Mouse (Mus musculus): Measurements from ENCODE around the gene Slc5a5.
A peak's percentile ranks its signal among the peaks of the same experiment; 100 is the strongest.

The Slc5a5 gene

DNA sequence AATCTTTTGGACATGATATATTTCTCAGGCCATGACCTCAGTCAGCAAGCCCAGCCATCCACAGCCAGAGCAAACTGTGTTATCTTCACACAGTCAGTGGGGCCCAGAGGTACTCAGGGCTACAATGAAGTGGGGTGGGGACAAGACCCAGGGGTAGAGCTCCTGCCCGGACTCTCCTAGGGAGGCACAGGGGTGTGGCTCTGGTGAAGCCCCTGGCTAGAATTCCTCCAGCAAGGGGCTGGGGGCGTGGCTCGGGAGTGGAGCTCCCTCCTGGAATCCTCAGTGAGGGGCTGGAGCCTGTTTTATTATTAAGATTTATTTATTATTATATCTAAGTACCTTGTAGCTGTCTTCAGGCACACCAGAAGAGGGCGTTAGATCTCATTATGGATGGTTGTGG lies 16.2 kb downstream of the Slc5a5 start:
- no peak for DNase-seq

DNA sequence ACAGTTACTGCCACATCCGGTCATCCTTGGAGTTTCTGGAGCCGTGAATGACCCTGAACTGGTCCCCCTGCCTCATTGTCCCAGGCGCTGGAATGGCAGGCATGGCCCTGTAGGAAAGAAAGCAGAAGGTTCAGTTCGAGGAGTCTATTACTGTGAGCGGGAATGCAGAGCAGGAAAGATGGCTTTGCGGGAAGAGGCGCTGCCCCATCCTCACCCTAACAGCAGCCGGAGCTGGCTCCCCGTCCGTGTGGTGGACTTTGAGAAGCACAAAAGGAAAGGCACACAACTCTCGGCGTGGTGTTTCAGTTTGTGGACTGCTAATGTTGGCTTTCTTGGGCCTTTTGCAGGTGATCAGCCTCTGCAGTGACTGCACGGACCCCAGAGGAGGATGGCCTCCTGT lies 18.1 kb downstream of the Slc5a5 start:
- DNase-seq = no peak

DNA sequence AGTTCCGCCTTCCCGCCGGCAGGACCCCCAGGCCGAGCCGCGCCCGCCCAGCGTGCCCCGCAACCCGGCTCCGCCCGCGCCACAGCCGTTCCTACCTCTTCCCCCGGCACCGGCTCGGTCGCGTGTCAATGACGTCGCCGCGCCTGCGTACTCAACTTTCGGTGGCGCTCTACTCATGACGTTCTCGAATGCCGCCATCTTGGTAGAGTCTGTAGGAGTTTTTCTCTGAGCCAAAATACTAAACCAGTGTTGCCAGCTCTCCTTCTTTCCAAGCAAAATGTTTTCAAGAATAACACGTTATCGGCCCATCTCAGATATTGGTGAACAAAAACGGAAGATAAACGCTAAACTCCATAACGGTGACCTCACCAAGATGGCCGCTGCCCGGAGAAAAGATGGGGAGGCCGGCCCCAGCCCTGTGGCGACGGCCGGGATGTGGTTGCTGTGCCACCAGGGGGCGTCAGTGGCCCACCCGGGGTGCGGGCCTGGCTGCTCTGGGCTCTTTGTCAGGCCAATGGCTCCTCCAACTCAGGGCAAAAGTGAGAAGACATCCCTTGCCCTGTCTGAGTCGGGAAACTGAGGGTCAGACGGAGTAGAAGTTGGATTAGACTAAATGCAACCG lies 19.1 kb downstream of the Slc5a5 start, which contains the start of gene Ccdc124:
Gene Ccdc124 (minus strand): TSS at position 572 of the 622 bp plus-strand sequence.
- peak; percentile 97 for DNase-seq

DNA sequence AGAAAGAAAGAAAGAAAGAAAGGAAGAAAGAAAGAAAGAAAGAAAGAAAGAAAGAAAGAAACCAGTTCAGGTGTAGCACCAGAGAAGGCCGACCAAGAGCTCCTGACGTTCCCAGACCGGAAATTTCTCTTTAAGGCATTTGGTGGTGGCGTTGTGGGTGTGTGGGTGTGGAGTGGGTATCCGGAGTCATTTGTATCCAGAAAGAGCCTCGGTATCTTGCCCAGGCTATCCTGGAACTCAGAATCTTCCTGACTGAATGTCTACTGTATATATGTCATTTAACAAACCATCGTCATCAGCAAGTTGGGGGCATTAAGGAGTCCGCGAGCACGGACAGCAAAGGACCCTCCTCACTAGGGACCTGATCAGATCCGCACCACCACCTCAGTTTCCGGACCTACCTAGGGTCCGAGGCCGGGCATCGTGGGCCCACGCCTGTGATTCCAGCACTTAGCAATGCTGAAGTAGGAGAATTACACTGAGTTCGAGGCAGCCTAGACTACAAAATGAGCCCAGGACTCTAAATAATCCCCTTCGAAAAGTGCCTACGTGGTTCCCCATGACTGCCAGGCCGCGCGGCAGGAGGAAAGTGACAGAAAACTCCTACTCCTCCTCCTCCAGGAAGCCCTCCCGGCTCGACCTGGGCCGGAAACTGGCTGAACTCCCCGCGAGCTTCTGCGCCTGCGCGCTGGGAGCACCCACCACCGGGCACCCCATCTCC lies 19.8 kb downstream of the Slc5a5 start:
- DNase-seq = no peak

DNA sequence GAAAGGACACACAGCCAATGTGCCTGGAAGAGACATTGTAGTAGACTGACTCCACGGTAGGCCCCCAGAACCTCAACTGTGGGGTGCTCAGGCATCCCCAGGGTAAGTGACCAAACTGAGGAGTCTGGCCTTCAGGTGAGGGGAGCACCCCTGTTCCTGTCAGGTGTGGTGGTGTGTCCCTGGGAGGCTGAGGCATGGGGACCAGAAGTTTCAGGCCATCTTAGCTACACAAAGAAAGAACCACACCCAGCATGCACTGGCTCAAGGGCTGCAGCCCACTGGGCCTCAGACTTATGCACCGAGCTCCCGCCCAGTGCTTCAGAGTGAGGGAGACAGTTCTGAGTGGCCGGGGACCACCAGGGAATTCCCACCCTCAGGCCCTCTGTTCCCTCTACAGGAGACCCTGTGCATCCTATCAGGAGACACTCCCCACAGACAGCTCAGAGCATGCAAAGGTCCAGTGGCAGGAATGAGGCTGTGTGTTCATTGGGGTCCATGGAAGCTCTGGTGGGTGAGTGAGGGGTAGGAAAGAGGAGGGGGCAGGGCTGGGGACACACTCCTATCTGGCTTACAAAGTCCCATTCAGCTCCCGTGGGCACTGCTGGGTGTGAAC lies 21.3 kb downstream of the Slc5a5 start:
- DNase-seq = peak; percentile 43

DNA sequence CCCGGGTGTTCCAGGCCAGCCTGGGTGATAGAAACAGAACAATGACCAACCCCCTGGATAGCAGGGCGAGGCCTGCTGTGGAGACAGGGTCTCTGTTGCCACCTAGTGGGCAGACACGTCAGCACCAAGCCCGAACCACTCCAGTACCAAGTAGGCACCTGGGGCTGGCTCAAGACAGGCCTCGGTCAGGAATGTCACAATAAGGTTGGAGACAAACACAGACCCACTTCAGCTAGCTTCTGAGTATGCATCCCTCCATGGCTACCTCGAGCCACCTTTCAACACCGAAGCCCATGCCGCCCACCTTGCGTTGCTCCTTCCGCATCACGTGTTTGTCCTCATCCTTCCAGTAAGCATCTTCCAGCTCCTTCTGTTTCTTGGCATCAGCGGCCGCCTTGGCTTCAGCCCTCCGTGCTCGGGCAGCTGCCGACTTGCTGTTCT lies 22.9 kb downstream of the Slc5a5 start:
- peak; percentile 75 for DNase-seq

DNA sequence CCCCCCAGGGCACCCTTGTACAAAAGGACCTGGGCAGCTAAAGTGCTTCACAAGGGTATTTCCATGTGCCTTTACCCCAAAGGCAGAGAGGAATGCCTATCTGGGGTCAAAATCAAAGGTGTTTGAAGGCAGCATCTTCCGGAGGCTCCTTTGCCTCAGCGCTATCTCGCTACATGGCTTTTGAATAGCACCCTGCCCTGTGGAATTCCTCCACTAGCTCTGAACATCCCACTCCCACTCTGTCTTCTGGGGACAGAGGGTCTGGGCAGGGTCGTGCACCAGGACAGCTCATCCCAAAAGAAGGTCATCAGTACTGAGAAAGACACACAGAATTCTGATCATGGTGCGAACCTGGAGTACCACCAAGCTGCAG lies 23.4 kb downstream of the Slc5a5 start:
- DNase-seq = no peak

DNA sequence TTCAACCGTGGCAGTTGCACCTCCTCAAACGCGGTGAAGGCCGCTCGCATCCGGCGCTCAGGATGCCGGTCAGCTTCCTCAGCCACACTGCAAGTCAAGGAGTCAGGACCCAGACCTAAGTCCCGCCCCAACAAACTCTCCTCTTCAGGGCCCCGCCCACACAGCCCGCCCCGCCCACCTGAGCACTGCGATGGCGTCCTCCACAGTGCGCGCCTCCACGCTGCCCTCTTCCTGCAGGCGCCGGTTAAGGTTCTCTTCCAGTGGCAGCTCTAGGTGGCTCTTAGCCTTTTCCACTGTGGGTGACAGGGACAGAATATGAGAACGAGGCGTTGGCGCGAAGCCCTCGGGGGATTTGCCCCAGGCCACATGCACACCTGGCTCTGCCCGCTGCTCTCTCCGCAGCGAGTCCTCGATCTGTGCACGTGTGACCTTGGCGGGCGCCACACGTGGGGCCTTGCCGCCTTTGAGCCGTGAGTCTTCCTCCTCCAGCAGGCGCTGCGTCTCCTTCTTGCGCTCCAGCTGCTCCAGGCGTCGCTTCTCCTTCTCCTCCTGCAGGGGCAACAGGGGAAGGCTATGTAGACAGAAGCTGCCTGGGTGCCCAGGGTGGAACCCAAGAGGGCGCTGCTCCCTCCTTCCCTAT lies 23.9 kb downstream of the Slc5a5 start:
- peak; percentile 46 for DNase-seq

DNA sequence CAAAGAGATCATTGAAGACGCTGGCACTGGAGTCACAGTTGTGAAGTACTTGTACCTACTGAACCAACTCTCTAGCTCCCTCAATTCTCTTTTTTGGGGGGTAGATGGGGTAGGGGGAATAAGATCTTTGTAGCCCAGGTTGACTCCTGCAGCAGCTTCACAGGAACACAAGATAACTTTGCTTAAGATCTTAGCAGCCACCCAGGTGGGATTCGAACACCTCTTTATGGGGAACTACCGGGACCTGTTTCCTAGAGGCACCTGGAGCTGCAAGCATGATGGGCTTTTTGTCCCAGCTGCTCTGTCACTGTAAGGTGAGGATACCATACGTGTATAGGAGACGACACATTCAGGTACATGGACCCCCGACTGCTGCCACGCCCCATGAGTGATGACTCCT lies 26.0 kb downstream of the Slc5a5 start:
- DNase-seq = peak; percentile 50

DNA sequence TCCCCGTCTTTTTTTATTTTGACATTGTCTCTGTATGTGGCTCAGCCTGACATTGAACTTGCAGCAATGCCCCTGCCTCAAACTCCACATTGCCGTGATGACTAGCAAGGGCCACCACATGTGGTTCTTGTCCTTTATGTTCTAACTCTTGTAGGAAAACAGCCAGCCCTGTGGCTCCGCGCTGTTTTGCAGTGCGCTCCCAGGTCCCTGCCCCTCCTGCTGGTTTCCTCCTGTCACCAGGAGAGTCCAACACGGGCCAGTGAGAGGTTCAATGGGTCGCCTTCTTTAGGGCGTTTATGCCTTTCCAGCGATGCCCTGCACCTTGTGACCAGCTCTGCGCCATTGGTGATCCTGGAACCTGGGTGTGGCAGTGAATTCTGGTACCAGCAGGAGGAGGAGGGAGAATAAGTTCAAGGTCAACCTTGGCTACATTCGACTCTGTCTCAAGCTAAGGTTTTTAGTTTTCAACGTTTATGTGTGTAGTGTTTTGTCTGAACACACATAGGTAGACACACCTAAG lies 26.5 kb downstream of the Slc5a5 start:
- DNase-seq = no peak

DNA sequence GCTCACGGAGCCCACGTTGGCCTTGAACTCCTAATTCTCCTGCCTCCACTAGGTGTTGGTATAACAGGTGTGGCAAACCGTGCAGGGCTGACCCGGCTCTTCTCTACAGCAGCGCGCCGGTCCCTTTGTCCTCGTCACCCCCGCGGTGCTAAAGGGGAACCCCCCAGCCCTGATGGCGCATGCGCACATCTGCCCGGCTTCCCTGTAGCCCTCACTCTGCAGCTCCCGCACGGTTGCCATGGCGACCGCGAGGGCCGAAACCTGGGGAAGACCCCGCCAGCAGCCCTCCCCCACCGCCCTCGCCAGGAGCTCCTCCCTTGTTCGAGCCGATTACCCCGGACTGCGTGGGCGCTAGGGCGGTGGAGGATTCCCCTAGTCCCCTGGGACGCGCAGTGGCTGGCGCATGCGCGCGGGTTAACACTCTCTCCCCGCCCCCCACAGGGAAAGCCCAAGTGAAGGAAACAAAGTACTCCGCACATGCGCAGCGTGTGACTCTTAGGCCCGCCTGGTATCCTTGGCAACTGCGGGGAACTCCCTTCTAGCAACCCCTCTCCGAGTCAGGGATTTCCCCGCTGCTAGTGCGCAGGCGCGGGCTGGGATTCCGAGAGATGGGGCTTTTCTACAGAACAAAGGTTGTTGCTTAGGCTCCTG lies 27.1 kb downstream of the Slc5a5 start:
- peak; percentile 99 for DNase-seq

DNA sequence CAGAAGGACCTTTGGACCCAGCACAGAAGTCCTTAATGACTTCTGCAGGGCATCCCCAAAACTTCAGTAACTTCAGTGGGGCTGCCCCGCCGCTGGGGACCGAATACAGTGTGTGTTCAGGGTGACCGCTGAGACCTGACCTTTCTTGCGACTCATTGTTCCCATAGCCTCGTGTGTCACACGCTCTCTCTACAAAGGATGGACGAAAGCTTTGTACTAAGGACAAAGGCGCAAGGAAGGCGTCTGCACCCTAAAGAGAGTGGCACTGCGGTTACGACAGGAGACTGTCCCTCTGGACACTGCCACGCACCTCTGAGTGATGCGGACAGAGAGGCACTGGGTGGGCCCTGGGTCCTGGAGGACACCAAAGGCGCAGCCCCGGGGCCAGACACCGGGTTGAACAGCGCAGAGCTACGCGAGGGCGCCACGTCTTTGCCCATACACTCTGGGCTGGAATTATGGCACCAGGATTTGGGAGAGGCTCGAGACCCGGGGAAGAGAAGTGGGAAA lies 27.8 kb downstream of the Slc5a5 start:
- no peak for DNase-seq

DNA sequence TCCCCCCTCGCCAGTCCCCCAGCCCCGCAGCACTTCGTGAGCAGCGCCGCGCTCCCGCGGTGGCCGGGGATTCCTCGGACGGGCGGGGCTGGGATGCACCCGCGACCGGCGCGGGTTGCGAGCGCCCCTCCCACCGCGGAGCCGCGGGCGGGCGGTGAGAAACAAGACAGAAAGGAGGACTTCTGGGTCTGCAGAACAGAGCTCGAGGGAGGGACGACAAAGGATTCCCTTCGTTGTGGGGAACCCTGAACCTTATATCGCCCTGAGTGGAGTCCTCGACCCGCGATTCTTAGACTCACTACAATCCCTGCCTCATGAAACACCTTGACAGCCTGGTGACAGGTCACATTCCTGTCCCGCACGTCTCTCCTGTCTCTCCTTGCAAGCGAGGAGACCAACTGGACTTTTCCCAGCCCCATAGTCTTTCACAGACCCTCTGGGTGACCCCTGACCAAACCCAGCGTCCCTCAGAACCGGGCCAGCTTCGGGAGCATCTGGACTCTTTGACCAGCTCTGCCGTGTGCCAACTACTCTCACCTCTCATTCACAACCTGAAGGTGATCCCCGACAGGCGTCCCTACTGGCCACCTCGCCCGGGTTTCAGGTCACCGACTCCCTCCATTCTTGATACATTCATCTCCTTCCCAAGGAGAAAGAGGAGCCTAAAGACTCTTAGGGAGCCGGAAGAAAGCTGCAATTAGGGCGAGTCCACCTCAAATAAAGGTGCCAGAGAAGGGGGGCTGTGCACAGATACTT lies 28.4 kb downstream of the Slc5a5 start:
- DNase-seq = peak; percentile 48

DNA sequence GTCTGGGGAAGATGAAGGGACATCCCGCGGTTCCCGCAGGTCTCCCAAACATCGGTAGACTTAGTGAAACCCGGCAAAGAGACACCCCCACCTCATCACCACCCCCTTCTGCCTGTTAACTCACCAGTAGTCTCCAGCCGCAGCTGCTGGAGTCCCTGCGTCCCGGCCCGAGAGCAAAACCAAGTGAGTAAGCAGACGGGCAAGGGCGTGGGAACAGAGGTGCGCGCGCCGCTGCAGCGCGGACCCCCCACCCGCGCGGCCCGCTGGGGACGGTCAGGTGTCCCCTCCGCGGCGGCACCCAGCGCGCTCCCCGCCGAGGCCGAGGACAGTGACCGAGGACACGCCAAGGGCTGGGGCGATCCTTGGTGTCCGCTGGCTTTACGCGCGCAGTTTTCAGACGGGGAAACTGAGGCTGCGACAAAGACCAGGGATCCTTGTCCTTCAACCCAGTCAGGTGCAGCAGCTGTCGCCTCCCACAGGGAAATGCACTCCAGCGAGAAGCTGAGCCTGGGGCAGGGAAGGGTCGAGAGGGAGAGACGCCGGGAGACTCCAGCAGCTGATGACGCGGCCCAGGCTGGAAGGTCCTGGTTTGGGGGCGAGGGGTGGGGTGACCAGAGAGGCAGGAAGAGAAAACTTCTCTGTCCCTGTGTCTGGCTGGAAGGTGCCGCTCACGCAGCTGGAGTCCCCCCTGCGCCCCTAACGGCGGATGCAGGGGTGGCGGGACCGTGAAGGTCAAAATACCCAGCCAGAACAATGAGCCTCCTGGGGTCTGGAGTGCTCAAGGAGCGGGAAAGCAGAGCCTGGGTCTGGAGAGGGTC lies 29.5 kb downstream of the Slc5a5 start, which contains the start of gene Kcnn1:
Gene Kcnn1 (minus strand): TSS at position 435 of the 818 bp plus-strand sequence.
- DNase-seq = peak; percentile 35

DNA sequence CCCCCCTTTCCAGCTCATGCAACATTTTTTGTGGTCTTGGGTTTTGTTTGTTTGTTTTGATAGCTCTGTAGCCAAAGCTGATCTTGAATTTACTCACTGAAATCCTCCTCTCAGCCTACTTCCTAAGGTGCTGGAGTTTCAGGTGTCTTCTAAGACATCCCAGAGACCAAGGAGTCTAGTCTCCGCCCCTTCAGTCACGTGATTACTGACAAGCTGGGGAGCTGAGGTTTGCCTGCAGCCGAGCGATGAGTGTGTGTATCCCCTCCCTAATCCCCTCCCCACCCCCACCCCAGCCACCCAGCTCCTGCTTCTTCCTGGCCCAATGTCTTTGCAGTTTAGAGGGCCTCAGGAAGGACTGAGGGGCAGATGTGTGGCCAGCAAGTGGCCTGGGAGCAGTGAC lies 35.0 kb downstream of the Slc5a5 start:
- no peak for DNase-seq

DNA sequence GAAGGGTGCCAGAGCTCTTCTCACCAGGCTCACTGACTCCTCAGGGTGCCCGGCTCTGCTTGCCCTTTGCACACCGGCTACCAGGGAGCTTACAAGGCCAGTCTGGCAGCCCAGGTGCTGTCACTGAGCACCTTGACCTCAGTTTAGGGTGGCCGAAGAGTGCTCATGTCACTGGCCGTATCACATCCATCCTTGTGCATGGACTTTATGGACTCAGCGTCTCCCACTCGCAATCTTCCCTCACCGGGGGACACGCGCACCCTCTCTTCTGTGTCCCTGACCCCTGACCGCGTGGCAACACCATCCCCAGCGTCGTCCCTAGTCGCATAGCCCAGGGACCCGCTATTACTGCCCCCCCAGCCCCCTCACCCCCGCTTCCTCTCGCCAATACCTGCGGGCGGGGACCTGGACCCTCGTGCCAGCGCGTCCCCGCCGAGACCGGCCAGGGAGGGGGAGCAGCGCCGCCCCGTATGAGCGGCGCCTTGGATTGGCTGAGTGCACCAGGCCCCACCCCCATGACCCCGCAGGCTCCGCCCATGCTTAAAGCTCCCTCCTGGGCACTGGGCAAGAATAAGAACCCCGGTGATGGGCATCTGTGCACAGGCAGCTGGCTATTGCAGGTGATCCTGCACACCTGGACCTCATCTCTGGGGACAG lies 35.9 kb downstream of the Slc5a5 start:
- peak; percentile 84 for DNase-seq

DNA sequence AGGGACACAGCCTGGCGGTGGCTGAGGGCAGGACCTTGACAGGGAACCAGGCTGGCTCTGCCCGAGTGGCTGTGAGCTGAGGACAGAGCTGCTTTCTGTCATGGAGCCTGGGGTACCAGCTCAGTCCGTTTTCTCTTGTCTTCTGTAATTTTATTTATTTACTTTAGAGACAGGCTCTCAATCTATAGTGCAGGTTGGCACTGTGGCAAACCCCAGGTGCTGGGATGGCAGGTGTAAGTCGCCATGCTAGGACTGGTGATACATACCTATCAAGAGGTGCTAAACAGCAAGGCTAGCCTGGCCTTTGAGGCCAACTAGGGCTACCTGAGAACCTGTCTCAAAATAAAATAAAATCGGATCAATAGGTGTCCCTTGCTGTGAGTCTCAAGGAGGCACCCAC lies 36.5 kb downstream of the Slc5a5 start:
- DNase-seq = no peak

DNA sequence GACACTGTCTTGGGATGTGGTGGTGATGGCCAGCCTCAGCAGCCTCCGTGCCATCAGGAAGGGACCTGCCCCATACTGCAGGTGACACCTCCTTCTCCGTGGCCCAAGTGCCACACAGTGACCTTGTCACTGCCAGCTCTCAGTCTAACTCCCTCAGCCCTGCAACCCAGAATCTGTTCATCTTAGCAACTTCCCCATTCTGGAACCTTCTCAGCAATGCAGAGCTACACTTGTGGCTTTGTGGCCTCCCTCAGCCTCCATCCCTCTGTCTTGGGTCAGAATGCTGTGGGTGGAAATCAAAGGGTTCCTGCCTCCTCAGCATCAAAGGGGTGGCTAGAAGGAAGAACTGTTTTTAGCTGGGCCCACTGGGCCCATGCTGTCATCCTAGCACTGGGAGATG lies 38.7 kb downstream of the Slc5a5 start:
- no peak for DNase-seq

DNA sequence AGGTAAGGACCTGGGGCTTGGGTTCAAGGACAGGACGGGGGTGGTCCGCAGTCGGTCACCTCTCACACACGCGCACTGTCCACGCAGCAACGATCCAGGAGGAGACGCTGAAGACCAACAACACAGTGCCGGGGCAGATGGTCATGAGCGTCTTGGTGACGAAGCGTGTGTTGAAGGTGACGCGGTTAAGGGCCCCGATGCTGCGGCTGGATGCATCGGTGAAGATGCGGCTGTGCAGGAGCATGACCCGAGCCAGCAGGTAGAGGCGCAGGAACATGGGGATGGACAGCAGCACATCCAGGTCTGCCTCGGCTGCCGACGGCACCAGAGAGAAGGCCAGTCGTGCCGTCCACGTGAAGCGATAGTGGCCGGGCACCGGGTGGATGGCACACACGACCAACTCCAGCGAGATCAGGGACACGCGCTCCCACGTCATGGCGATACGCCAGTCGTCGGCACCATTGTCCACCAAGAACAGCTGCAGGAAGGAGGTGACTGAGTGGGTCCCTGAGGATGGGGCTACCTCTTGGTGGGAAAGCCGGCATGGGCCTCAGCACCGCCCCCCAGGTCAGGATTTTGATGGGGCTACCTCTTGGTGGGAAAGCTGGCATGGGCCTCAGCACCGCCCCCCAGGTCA lies 39.8 kb downstream of the Slc5a5 start:
- DNase-seq = no peak

DNA sequence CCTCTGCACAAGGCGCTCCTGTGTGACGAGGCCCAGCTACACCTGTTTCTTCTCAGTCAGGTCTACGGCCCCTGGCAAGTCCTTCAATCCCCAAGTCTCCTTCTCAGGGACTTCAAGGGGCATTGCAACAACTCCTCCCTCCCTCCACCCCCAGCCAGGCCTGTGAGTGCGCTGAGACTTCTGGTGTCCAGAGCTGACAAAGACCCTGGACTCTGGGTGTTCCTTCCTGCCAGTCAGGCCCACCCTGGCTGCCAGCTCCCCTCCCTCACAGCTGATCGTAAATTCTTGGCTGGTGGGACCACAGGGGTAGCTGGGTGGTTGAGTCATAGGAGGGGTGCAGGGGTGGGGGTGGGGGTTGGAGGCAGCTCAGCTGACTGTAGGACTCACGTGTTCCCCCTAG lies 40.7 kb downstream of the Slc5a5 start:
- no peak for DNase-seq
